Mouse (Mus musculus) forebrain, embryonic 11.5 days (tissue): ENCODE data around the gene Rasip1. TPM values are rescaled to one million over a fixed set of nuclear protein-coding genes. Genes with fewer than 3 reads are reported as not detected.
A peak's percentile ranks its signal among the peaks of the same experiment; 100 is the strongest.

Experiments
- ATAC-seq: fragments of 200-750 bp; cut with Nextera tagmentation; replicated peaks from 2 replicates; pipeline ENCODE4 v1.8.0; 2017; ENCODE audit warnings: moderate TSS enrichment; ENCODE audit not compliant: low FRiP score
- DNase-seq: peaks from one replicate; pipeline ENCODE4 v3.0.0-alpha.2; 2017; ENCODE audit warnings: low spot score
- H3K27ac ChIP-seq: fragments of 300-500 bp; sonication (generic); 2 replicates; pipeline ENCODE4 v1.5.1; 2014; ENCODE audit warnings: low read depth, low read length
- H3K27me3 ChIP-seq: fragments of 300-500 bp; sonication (generic); 2 replicates; pipeline ENCODE4 v1.6.1; 2014; ENCODE audit warnings: mild to moderate bottlenecking, low read length, mixed read lengths; ENCODE audit not compliant: control insufficient read depth, insufficient read depth
- H3K36me3 ChIP-seq: fragments of 300-500 bp; sonication (generic); 2 replicates; pipeline ENCODE4 v1.6.1; 2014; ENCODE audit warnings: mild to moderate bottlenecking, low read length, moderate library complexity, mixed read lengths; ENCODE audit not compliant: control insufficient read depth, insufficient read depth
- H3K4me1 ChIP-seq: fragments of 300-500 bp; sonication (generic); replicated peaks from 2 replicates; pipeline ENCODE4 v1.6.1; 2014; ENCODE audit warnings: low read length, mixed read lengths; ENCODE audit not compliant: control insufficient read depth, insufficient read depth
- H3K4me2 ChIP-seq: fragments of 300-500 bp; sonication (generic); 2 replicates; pipeline ENCODE4 v1.6.1; 2014; ENCODE audit warnings: low read depth, mild to moderate bottlenecking, low read length, moderate library complexity, mixed read lengths; ENCODE audit not compliant: severe bottlenecking
- H3K4me3 ChIP-seq: fragments of 300-500 bp; sonication (generic); 2 replicates; pipeline ENCODE4 v1.5.1; 2014; ENCODE audit warnings: low read depth, low read length
- H3K9ac ChIP-seq: fragments of 300-500 bp; sonication (generic); 2 replicates; pipeline ENCODE4 v1.6.1; 2014; ENCODE audit warnings: low read length
- H3K9me3 ChIP-seq: fragments of 300-500 bp; sonication (generic); 2 replicates; pipeline ENCODE4 v1.6.1; 2016; ENCODE audit warnings: low read length, mixed read lengths; ENCODE audit not compliant: control insufficient read depth
- WGBS: fragments of 180-500 bp; shearing (Covaris S2); extraction: QIAGEN DNeasy Blood & Tissue Kit; methylation state at CpG from one replicate; pipeline ENCODE4 v1.1.7; 2014; 5-methylcytosine and 5-hydroxymethylcytosine counted together
- polyA plus RNA-seq: library from polyadenylated mRNA; unstranded; fragments of >200 nt; fragmentation: Nextera tagmentation; extraction: Ambion mirVana; gene quantifications from 2 replicates; pipeline ENCODE4 v1.2.1, GENCODE M21; 2014

Gene Rasip1
- polyA plus RNA-seq, 1 experiment from 2014 or later = 6.5 TPM

DNA sequence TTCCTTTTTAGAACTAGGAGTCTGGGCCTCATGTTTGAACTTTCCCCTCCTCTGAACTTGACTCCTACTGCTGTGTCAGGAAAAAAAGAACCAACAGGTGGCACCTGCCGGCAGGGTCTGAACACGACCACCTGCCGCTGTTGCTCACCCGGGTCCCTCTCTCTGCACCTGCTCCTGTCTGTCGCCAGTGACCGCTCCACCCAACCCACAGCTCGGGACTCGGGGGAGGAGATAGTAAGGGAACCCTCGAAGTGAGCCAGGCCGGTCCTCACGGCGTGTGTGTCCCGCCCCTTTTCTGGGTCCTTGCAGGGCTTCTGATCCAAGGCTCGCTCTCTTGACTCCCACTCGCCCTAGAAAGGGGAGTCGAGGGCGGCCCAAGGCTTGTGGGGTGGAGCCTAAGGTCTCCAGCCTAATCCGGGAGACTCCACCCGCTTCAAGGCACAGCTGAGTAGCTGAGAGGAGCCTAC lies 12.3 kb downstream of the Rasip1 start, which contains the start of gene Mamstr:
Mamstr (plus strand) TSS at position 417 of the 467 bp plus-strand sequence.
- H3K27ac ChIP-seq = no peak within 1 kb of the TSS

DNA sequence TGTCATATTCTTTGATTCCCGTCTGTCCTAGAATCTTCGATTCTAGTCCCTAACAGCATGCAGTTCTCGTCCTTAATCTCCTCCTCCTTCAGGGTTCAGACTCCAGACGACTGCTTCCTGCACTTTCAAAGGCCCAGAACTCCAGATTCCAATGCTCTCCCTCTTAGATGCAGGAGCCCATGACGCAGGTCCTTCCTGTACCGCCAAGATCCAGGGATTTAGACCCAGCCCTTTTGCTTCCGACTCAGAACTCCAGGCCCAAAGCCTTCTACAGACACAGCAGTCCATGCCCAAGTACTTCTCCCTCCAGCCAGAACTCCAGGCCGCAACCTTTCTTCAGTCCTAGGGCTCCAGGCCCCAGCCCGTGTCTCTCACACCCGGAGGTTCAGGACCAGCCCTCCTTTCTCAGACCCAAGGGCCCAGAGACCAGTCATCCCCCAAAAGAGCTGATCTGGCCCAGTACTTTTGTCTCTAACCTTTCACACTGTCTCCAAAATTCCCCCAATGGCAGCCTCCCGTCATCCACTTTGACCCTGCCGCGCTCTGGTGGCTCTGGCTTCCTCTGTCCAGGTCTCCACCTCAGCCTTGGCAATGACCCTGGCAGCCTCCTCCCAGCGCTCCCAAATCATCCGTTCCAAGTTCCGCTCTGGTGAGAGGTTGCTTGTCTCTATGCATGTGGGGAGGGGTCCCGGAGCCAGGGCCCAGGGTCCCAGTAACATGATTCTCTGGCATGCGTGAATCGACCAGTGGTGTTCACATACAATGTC lies 13.1 kb downstream of the Rasip1 start:
- 73% methylated on average over 19 of the region's 19 CpGs for WGBS
- H3K27ac ChIP-seq = no peak overlapping the region
- no peak overlapping the region for H3K4me3 ChIP-seq
- H3K27me3 ChIP-seq = no peaks in the 10 kb centered on the region
- DNase-seq = no peak
- peaks cover 15% of the 10 kb centered on the region for H3K4me1 ChIP-seq
- no peaks in the 10 kb centered on the region for H3K36me3 ChIP-seq
- ATAC-seq = no peak
- no peaks in the 10 kb centered on the region; the same call in 1 of the 2 replicates for H3K9me3 ChIP-seq
- H3K4me2 ChIP-seq = no peak overlapping the region
- H3K9ac ChIP-seq = no peak overlapping the region

More for the DNA sequence above, 12.3 kb downstream of the Rasip1 start, which contains the start of gene Mamstr:
- ATAC-seq (no peak), DNase-seq (no peak)
- Histone ChIP-seq H3K4me1 (peaks cover 13% of the 10 kb centered on the region), H3K4me2 (no peak within 1 kb of the TSS), H3K36me3 (no peaks in the 10 kb centered on the region), H3K4me3 (no peak within 1 kb of the TSS; the same call in 1 of the 2 replicates), H3K9ac (no peak within 1 kb of the TSS), H3K27me3 (no peaks in the 10 kb centered on the region), H3K9me3 (no peaks in the 10 kb centered on the region; the same call in 1 of the 2 replicates)
- 18% methylated on average over 19 of the region's 19 CpGs for WGBS

DNA sequence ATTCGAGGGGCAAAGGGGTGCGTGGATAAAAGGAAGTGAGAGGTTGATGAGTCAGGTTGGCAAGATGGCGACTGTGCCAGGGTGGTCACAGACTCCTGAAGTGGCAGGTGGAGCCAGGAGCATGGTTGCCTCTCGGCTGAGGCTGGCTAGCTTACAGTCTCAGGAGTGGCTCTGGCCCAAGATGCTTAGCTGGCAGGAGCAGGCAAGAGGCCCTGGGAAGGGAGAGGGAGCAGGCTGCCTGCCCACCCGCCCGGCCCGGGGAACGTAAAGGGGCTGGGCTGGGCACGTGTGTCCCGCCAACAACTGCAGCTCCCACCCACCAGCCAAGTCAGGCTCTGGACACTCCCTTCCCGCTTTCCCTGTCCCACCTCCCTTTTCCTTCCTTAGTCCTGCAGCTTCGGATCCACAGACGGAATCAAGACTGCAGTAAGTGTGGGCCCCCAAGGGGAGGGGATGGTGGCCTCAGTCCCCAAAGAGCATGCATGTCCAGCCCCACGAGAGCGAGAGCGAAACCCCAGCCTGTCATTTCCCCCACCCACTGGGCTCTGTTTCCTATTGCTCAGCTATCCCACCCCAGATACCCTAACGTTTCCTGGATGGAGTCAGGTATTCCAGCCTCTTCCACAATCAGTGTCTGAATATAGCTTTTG lies 14.2 kb downstream of the Rasip1 start:
- no peak overlapping the region for H3K9ac ChIP-seq
- WGBS = 73% methylated on average over 17 of the region's 17 CpGs

DNA sequence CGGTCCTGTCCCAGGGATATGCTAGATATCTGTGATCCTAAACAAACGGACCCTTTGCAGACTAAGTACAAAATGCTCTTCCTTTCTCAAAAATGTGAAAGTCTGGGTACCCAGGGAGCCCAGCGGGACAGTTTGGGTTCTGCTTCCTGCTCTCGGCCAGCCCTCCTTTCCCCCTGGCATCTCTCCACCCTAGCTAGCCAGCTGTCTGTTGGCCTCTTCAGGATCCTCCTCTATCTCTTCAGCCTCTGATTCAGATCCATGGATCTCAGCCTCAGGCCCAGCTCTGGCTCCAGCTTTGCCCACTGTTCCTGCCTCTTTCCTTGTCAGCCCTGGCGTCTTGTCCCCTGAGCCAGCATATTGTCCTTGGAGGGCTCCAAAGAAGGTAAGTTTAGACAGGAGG lies 14.8 kb downstream of the Rasip1 start:
- Histone ChIP-seq H3K4me3 (no peak overlapping the region), H3K27ac (no peak overlapping the region), H3K9me3 (no peaks in the 10 kb centered on the region), H3K4me2 (no peak overlapping the region), H3K4me1 (peaks cover 15% of the 10 kb centered on the region), H3K27me3 (no peaks in the 10 kb centered on the region), H3K9ac (no peak overlapping the region), H3K36me3 (no peaks in the 10 kb centered on the region)
- 87% methylated on average over 5 of the region's 5 CpGs for WGBS
- DNase-seq = no peak
- no peak for ATAC-seq

More for the DNA sequence above, 14.2 kb downstream of the Rasip1 start:
- Histone ChIP-seq H3K4me3 (no peak overlapping the region), H3K4me2 (no peak overlapping the region), H3K36me3 (no peaks in the 10 kb centered on the region), H3K4me1 (peaks cover 15% of the 10 kb centered on the region), H3K27ac (no peak overlapping the region), H3K27me3 (no peaks in the 10 kb centered on the region), H3K9me3 (no peaks in the 10 kb centered on the region)
- ATAC-seq = no peak
- DNase-seq = no peak

DNA sequence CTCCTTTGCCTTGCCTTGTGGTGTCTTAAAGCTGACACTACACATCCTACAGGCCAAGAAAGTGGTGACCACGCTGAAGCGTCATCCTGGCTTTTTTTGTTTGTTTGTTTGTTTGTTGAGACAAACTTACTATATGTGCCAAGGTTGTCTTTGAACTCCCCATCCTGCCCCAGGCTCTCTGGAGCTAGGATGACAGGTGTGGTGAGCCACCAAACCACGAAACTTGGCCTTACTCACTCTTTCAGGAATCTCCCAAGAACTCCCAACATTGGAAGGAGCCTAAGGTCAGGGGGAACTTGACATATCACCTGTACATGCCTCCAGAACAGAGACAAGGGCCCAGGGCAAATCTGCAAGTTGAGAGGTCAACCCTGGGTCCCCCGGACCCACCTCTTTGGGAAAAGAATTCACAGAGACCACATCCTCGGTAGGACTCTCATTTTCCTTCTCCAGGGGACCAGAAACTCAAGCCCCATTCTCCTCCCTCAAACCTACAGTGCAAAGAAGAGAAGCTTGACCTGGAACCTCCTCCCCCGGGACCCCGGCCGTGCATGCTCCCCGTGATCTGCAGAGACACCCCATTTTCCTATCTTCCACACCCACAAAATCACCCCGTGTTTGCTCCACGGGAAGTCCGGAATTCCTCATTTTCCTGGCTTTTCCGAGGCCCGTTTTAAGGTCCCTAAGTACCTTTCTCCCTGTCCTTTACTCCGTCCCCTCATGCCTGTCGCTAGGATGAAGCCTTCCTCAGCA lies 15.4 kb downstream of the Rasip1 start:
- peak overlapping the region; percentile 44 for H3K4me3 ChIP-seq
- DNase-seq = no peak
- 36% methylated on average over 16 of the region's 16 CpGs for WGBS
- ATAC-seq = no peak
- peak overlapping the region; percentile 82 for H3K27ac ChIP-seq
- no peaks in the 10 kb centered on the region for H3K36me3 ChIP-seq
- H3K9me3 ChIP-seq = no peaks in the 10 kb centered on the region
- H3K4me1 ChIP-seq = peaks cover 15% of the 10 kb centered on the region
- no peaks in the 10 kb centered on the region for H3K27me3 ChIP-seq
- peak overlapping the region; percentile 90 for H3K4me2 ChIP-seq
- H3K9ac ChIP-seq = peak overlapping the region; percentile 86

DNA sequence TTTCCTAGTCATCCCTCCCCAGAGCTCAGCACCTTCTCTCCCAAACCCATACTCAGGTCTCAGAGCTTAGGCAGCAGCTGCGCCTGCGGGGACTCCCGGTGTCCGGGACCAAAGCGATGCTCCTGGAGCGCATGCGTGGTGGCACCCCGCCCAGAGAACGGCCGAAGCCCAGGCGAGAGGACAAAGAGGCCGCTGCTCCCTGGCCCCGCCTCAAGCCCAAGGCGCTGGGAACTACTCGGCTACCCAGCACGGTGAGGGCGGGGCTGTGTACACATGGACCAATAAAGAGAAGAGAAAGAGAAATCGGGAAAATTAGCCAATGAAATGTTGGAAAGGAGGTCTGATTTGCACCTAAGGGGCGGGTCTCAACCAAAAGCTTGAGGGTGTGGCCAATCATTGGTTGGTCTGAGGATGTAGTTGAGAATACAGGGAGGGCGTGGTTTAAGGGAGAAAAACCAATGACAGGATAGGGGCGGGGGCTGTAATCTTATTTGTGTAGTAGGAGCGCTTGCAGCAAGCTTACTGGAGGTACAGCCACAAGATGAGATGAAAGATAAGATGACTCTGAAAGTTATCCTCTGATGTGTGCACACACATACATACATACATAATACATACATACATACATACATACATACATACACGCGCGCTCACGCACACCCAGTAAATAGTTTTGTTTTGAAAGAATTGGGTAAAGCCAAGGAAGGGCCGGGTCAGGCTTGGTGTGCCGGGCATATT lies 16.3 kb downstream of the Rasip1 start:
- DNase-seq = peak; percentile 99
- H3K9me3 ChIP-seq = no peaks in the 10 kb centered on the region
- WGBS = 1% methylated on average over 28 of the region's 28 CpGs
- H3K27me3 ChIP-seq = no peaks in the 10 kb centered on the region
- H3K4me2 ChIP-seq = peak overlapping the region; percentile 90
- H3K27ac ChIP-seq = peak overlapping the region; percentile 82
- peak overlapping the region; percentile 86 for H3K9ac ChIP-seq
- H3K4me1 ChIP-seq = peaks cover 13% of the 10 kb centered on the region
- peak overlapping the region; percentile 44 for H3K4me3 ChIP-seq
- ATAC-seq = peak; percentile 94
- no peaks in the 10 kb centered on the region for H3K36me3 ChIP-seq

DNA sequence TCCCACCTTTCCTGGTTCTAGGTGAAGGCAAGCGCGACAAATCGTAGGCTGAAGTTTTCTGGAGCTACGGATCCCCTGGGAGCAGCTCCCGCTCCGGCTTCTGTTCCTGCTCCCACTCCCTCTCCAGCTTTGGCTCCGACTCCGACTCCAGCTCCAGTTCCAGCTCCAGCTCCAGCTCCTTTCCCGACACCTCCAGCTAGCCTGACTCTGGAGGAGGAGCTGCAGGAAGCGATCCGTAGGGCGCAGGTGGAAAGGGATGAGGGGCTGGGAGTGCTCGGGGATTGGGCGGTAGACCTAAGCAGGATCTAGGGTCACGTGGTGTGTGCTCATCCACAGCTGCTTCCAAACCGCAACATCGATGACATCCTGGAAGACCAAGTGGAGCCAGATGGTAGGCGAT lies 16.9 kb downstream of the Rasip1 start:
- peak overlapping the region; percentile 44 for H3K4me3 ChIP-seq
- peaks cover 13% of the 10 kb centered on the region for H3K4me1 ChIP-seq
- H3K9me3 ChIP-seq = no peaks in the 10 kb centered on the region
- peak overlapping the region; percentile 90 for H3K4me2 ChIP-seq
- no peaks in the 10 kb centered on the region for H3K27me3 ChIP-seq
- peak overlapping the region; percentile 57 for H3K9ac ChIP-seq
- 3% methylated on average over 18 of the region's 18 CpGs for WGBS
- H3K36me3 ChIP-seq = no peaks in the 10 kb centered on the region
- ATAC-seq (no peak), DNase-seq (peak; percentile 68)
- peak overlapping the region; percentile 71 for H3K27ac ChIP-seq
